Comparison of ENCODE assay signal across 19 mouse cellular contexts in the genomic region with DNA sequence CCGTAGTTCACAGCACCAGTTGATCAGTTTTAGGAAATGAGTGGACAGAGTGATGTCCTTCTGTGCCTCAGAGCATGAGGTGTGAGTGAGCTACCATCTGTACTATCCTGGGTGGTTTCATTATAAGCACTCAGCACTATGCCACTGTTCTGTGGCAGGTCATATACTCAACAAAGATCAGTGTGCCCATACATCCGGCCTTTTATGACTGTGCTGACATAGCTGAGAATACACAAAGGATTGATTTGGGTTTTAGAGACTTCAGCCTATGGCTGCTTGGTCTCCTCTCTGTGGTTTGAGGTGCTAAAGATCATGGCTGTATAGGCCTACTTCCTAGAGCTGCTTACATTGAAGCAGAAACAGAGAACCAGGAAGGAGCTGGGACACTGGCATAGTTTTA.
"Had no signal": no experiment of that assay in that cellular context is flagged by ENCODE, and none has a peak within 500 bp of the region (broad histone marks: within the 10 kb centered on the region; RNA-seq: fewer than 3 reads in every experiment).

No protein-coding gene starts in this region.

- H3K9me3 ChIP-seq: liver, embryonic 13.5 days; midbrain, embryonic 13.5 days; neural tube, embryonic 12.5 days; stomach, embryonic 15.5 days had no signal

- H3K4me1 ChIP-seq: liver, embryonic 13.5 days; midbrain, embryonic 13.5 days; neural tube, embryonic 12.5 days had no signal

- H3K9ac ChIP-seq: liver, embryonic 13.5 days; midbrain, embryonic 13.5 days; neural tube, embryonic 12.5 days; stomach, embryonic 15.5 days had no signal

- ATAC-seq: midbrain, embryonic 13.5 days; midbrain, embryonic 16.5 days had no signal

- DNase-seq: kidney, adult 18-20 months; kidney, adult 9 months; kidney, postnatal 25 days; layer of hippocampus, postnatal 36 days; liver, embryonic 13.5 days; lung, adult 2 months; lung, postnatal 14 days; lung, postnatal 4 days; right cerebral cortex, adult 18-20 months; right cerebral cortex, postnatal 14 days; right cerebral cortex, postnatal 4 days; thymus, postnatal 25 days had no signal

- H3K27me3 ChIP-seq: liver, embryonic 13.5 days; midbrain, embryonic 13.5 days; neural tube, embryonic 12.5 days; stomach, embryonic 15.5 days had no signal

- H3K4me2 ChIP-seq: liver, embryonic 13.5 days; midbrain, embryonic 13.5 days; neural tube, embryonic 12.5 days; stomach, embryonic 15.5 days had no signal

- H3K4me3 ChIP-seq: left cerebral cortex, adult 2 months; liver, embryonic 13.5 days; midbrain, embryonic 13.5 days; myocyte; neural tube, embryonic 12.5 days; stomach, embryonic 15.5 days had no signal

- H3K36me3 ChIP-seq: liver, embryonic 13.5 days; midbrain, embryonic 13.5 days; neural tube, embryonic 12.5 days; stomach, embryonic 15.5 days had no signal

- H3K27ac ChIP-seq: kidney, postnatal 0 days; left cerebral cortex, adult 2 months; liver, embryonic 13.5 days; midbrain, embryonic 13.5 days; neural tube, embryonic 12.5 days; stomach, embryonic 15.5 days had no signal
